Mouse (Mus musculus) embryo, embryonic 11 days (tissue): ENCODE data around the gene Tram2.

Experiments
- DNase-seq: peaks from one replicate; pipeline ENCODE4 v3.0.0-alpha.2; 2015

The Tram2 gene

GRCm38 (mm10) chr1:21008891-21009290 is 70.1 kb downstream of the Tram2 start:
- DNase-seq: no peak

- DNase-seq: no peak
These were observed 70.9 kb downstream of the Tram2 start for GRCm38 (mm10) chr1:21007941-21008701.

- no peak for DNase-seq
These were observed 72.3 kb downstream of the Tram2 start for GRCm38 (mm10) chr1:21006775-21007174.

GRCm38 (mm10) chr1:21004596-21004995 is 74.4 kb downstream of the Tram2 start:
- no peak for DNase-seq

GRCm38 (mm10) chr1:21002246-21003142 is 76.5 kb downstream of the Tram2 start:
- DNase-seq: no peak

GRCm38 (mm10) chr1:20997881-20998389 is 81.1 kb downstream of the Tram2 start:
- DNase-seq: no peak

- no peak for DNase-seq
These were observed 81.7 kb downstream of the Tram2 start for GRCm38 (mm10) chr1:20997328-20997689.

- peak; percentile 33 for DNase-seq
These were observed 82.3 kb downstream of the Tram2 start for GRCm38 (mm10) chr1:20996603-20997327.

GRCm38 (mm10) chr1:20995331-20995986 is 83.6 kb downstream of the Tram2 start:
- DNase-seq: no peak

- no peak for DNase-seq
These were observed 84.7 kb downstream of the Tram2 start for GRCm38 (mm10) chr1:20994338-20994737.

- no peak for DNase-seq
These were observed 85.3 kb downstream of the Tram2 start for GRCm38 (mm10) chr1:20993690-20994089.

GRCm38 (mm10) chr1:20989461-20990083 is 89.5 kb downstream of the Tram2 start:
- no peak for DNase-seq

GRCm38 (mm10) chr1:20986378-20987056 is 92.5 kb downstream of the Tram2 start:
- no peak for DNase-seq

GRCm38 (mm10) chr1:20984582-20984981 is 94.4 kb downstream of the Tram2 start:
- no peak for DNase-seq

- no peak for DNase-seq
These were observed 94.9 kb downstream of the Tram2 start for GRCm38 (mm10) chr1:20984103-20984502.

- no peak for DNase-seq
These were observed 97.3 kb downstream of the Tram2 start for GRCm38 (mm10) chr1:20981764-20982163.

- DNase-seq: no peak
These were observed 98.5 kb downstream of the Tram2 start for GRCm38 (mm10) chr1:20980553-20980952.

GRCm38 (mm10) chr1:20974341-20975135 is 104.5 kb downstream of the Tram2 start:
- DNase-seq: no peak

GRCm38 (mm10) chr1:20973389-20973788 is 105.6 kb downstream of the Tram2 start:
- no peak for DNase-seq

- DNase-seq: no peak
These were observed 109.4 kb downstream of the Tram2 start for GRCm38 (mm10) chr1:20969642-20970041.

GRCm38 (mm10) chr1:20954876-20955275 is 124.2 kb downstream of the Tram2 start:
- no peak for DNase-seq
